Mouse (Mus musculus): ENCODE data around the gene Palld. TPM values are rescaled to one million over a fixed set of nuclear protein-coding genes. Genes with fewer than 3 reads are reported as not detected.

Gene Palld
- polyA plus RNA-seq, 1 experiment from 2014 or later = 70.4 TPM

GRCm38 (mm10) chr8:61558051-61558846, 344.2 kb downstream of the Palld start:
- H3K4me3 ChIP-seq (ENCODE audit: low read length) = no peak overlapping the region
- 83% methylated on average over 12 of the region's 12 CpGs for WGBS
- H3K27ac ChIP-seq (ENCODE audit: low read length) = no peak overlapping the region

DNA sequence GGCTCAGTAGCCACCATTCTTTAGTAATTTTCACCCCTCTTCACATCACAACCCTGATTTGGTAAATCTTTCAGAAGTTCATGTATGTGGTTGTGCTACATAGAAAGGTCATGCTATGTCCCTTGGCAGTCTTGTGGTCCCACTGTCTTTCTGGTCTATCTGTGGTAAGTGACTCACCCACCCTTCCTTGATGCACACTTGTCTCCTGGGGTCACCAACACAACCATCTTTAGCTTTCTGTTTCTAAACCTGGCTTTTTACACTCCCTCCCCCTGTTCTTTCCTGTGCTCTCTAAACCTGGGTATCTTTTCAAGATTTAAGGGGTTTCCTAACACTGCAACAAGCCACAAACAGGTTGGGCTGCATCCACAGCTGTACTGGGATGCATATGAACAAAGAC, 345.5 kb downstream of the Palld start:
- H3K4me3 ChIP-seq (ENCODE audit: low read length) = no peak overlapping the region
- no peaks in the 10 kb centered on the region for H3K27me3 ChIP-seq (replicated peaks; ENCODE audit: control insufficient read depth, insufficient read depth, low read length)
- no peak overlapping the region for H3K4me2 ChIP-seq (ENCODE audit: low read depth, low read length)
- H3K27ac ChIP-seq (ENCODE audit: low read length) = no peak overlapping the region
- H3K4me1 ChIP-seq (ENCODE audit: control insufficient read depth, insufficient read depth, low read length) = no peaks in the 10 kb centered on the region; the same call in 1 of the 2 replicates
- ATAC-seq = no peak
- no peak overlapping the region for H3K9ac ChIP-seq (ENCODE audit: low read depth, low read length)
- no peaks in the 10 kb centered on the region for H3K9me3 ChIP-seq (ENCODE audit: control insufficient read depth, low read length)
- H3K36me3 ChIP-seq (ENCODE audit: control insufficient read depth, insufficient read depth, low read length) = no peaks in the 10 kb centered on the region

More at GRCm38 (mm10) chr8:61558051-61558846, 344.2 kb downstream of the Palld start:
- no peaks in the 10 kb centered on the region for H3K27me3 ChIP-seq (replicated peaks; ENCODE audit: control insufficient read depth, insufficient read depth, low read length)
- no peak for ATAC-seq
- no peaks in the 10 kb centered on the region for H3K9me3 ChIP-seq (ENCODE audit: control insufficient read depth, low read length)
- H3K36me3 ChIP-seq (ENCODE audit: control insufficient read depth, insufficient read depth, low read length) = no peaks in the 10 kb centered on the region
- no peak overlapping the region for H3K9ac ChIP-seq (ENCODE audit: low read depth, low read length)
- no peak overlapping the region for H3K4me2 ChIP-seq (ENCODE audit: low read depth, low read length)
- H3K4me1 ChIP-seq (ENCODE audit: control insufficient read depth, insufficient read depth, low read length) = no peaks in the 10 kb centered on the region; the same call in 1 of the 2 replicates

DNA sequence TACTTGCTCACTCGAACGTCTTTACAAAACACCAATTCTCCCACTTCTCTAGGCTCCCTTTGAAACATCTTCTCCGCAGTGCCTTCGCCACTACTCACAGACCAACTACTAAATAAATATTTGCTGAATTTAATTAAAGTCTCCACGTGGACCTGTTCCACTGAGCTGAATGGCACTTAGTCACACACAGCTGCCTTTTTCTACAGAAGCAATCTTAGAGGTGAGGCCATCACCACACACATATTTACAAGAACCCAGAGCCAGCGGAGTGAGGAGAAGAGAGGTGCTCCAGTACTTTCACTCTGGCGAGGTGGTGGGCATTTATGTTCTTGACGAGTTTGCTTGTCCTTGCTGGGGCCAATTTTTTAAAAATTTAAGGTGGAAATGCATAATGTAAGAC, 346.3 kb downstream of the Palld start:
- H3K27me3 ChIP-seq (replicated peaks; ENCODE audit: control insufficient read depth, insufficient read depth, low read length) = no peaks in the 10 kb centered on the region
- no peaks in the 10 kb centered on the region for H3K36me3 ChIP-seq (ENCODE audit: control insufficient read depth, insufficient read depth, low read length)
- no peak for ATAC-seq
- H3K4me1 ChIP-seq (ENCODE audit: control insufficient read depth, insufficient read depth, low read length) = no peaks in the 10 kb centered on the region; the same call in 1 of the 2 replicates
- no peak overlapping the region for H3K4me3 ChIP-seq (ENCODE audit: low read length)
- H3K9ac ChIP-seq (ENCODE audit: low read depth, low read length) = no peak overlapping the region
- no peaks in the 10 kb centered on the region for H3K9me3 ChIP-seq (ENCODE audit: control insufficient read depth, low read length)
- H3K4me2 ChIP-seq (ENCODE audit: low read depth, low read length) = no peak overlapping the region
- WGBS = 54% methylated on average over 8 of the region's 8 CpGs
- H3K27ac ChIP-seq (ENCODE audit: low read length) = no peak overlapping the region

DNA sequence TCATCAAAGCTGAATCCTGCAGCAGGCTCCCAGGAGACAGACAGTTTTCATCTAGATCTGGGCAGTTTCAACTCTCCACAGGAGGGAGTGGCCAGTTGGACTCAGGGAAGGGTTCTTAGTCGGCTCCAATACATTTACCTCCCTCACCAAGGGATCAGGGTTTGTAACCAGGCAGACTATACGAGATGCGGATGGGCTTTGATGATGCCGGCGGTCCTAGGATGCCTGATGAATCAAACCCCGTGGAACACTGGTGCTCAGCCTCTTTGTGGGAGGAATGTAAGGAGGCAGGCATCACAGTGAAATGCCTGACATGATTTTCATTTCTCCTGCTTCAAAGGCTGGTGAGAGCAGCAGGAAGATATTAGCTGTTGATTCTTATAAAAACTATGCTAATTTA, 347.1 kb downstream of the Palld start:
- no peaks in the 10 kb centered on the region; the same call in 1 of the 2 replicates for H3K4me1 ChIP-seq (ENCODE audit: control insufficient read depth, insufficient read depth, low read length)
- no peak overlapping the region for H3K4me2 ChIP-seq (ENCODE audit: low read depth, low read length)
- H3K27me3 ChIP-seq (replicated peaks; ENCODE audit: control insufficient read depth, insufficient read depth, low read length) = no peaks in the 10 kb centered on the region
- peaks cover 1% of the 10 kb centered on the region for H3K36me3 ChIP-seq (ENCODE audit: control insufficient read depth, insufficient read depth, low read length)
- no peak for ATAC-seq
- 73% methylated on average over 6 of the region's 6 CpGs for WGBS
- no peak overlapping the region for H3K9ac ChIP-seq (ENCODE audit: low read depth, low read length)
- H3K4me3 ChIP-seq (ENCODE audit: low read length) = no peak overlapping the region
- H3K27ac ChIP-seq (ENCODE audit: low read length) = no peak overlapping the region
- H3K9me3 ChIP-seq (ENCODE audit: control insufficient read depth, low read length) = no peaks in the 10 kb centered on the region

DNA sequence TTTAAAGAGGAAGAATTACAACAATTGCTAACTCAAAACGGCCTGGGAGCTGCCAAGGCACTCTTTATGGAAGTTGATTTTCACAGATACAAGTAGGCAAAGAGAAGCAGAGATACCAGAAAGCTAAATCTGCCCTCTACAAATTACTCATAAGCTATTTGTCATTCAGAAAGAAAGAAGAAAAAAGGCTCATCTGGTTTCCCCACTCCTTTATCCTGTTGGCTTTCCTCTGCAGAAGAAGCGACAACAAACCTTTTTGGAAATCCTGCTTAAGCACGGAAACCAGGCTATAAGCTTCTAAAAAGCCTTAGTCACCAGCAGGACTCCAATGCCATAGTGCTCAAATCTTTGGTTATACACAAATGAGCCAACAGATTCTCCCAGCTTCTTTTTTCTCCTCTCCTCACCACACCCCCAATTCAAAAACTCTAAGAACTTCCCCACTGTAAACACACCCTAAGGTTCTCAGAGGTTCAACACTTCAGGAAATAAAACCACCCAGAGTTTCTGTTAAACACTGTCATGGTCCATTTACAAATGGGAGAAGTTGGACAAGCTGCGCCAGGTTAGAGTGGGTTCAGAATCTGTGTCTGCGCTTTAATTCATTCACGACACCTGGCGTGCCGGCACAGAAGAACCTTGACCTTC, 349.6 kb downstream of the Palld start:
- H3K9me3 ChIP-seq (ENCODE audit: control insufficient read depth, low read length) = peaks cover 17% of the 10 kb centered on the region
- peaks cover 20% of the 10 kb centered on the region for H3K36me3 ChIP-seq (ENCODE audit: control insufficient read depth, insufficient read depth, low read length)
- no peak overlapping the region for H3K4me2 ChIP-seq (ENCODE audit: low read depth, low read length)
- no peak for ATAC-seq
- H3K27me3 ChIP-seq (replicated peaks; ENCODE audit: control insufficient read depth, insufficient read depth, low read length) = no peaks in the 10 kb centered on the region
- no peak overlapping the region for H3K4me3 ChIP-seq (ENCODE audit: low read length)
- H3K9ac ChIP-seq (ENCODE audit: low read depth, low read length) = no peak overlapping the region
- 74% methylated on average over 8 of the region's 8 CpGs for WGBS
- no peaks in the 10 kb centered on the region; the same call in 1 of the 2 replicates for H3K4me1 ChIP-seq (ENCODE audit: control insufficient read depth, insufficient read depth, low read length)
- H3K27ac ChIP-seq (ENCODE audit: low read length) = no peak overlapping the region

- 70% methylated on average over 6 of the region's 6 CpGs for WGBS
- H3K4me3 ChIP-seq (ENCODE audit: low read length) = no peak overlapping the region
- no peak overlapping the region for H3K27ac ChIP-seq (ENCODE audit: low read length)
- no peak overlapping the region for H3K9ac ChIP-seq (ENCODE audit: low read depth, low read length)
- peaks cover 20% of the 10 kb centered on the region for H3K36me3 ChIP-seq (ENCODE audit: control insufficient read depth, insufficient read depth, low read length)
- no peaks in the 10 kb centered on the region; the same call in 1 of the 2 replicates for H3K4me1 ChIP-seq (ENCODE audit: control insufficient read depth, insufficient read depth, low read length)
- H3K27me3 ChIP-seq (replicated peaks; ENCODE audit: control insufficient read depth, insufficient read depth, low read length) = no peaks in the 10 kb centered on the region
- ATAC-seq = no peak
- H3K9me3 ChIP-seq (ENCODE audit: control insufficient read depth, low read length) = peaks cover 17% of the 10 kb centered on the region
- no peak overlapping the region for H3K4me2 ChIP-seq (ENCODE audit: low read depth, low read length)
Measured at GRCm38 (mm10) chr8:61552221-61552620, 350.3 kb downstream of the Palld start.

GRCm38 (mm10) chr8:61550006-61550748, 352.3 kb downstream of the Palld start:
- H3K9ac ChIP-seq (ENCODE audit: low read depth, low read length) = no peak overlapping the region
- no peaks in the 10 kb centered on the region for H3K27me3 ChIP-seq (replicated peaks; ENCODE audit: control insufficient read depth, insufficient read depth, low read length)
- H3K4me2 ChIP-seq (ENCODE audit: low read depth, low read length) = no peak overlapping the region
- WGBS = 65% methylated on average over 27 of the region's 27 CpGs
- H3K27ac ChIP-seq (ENCODE audit: low read length) = no peak overlapping the region
- no peak overlapping the region for H3K4me3 ChIP-seq (ENCODE audit: low read length)
- no peaks in the 10 kb centered on the region for H3K4me1 ChIP-seq (ENCODE audit: control insufficient read depth, insufficient read depth, low read length)
- peaks cover 20% of the 10 kb centered on the region for H3K36me3 ChIP-seq (ENCODE audit: control insufficient read depth, insufficient read depth, low read length)
- ATAC-seq = no peak
- peaks cover 17% of the 10 kb centered on the region for H3K9me3 ChIP-seq (ENCODE audit: control insufficient read depth, low read length)

DNA sequence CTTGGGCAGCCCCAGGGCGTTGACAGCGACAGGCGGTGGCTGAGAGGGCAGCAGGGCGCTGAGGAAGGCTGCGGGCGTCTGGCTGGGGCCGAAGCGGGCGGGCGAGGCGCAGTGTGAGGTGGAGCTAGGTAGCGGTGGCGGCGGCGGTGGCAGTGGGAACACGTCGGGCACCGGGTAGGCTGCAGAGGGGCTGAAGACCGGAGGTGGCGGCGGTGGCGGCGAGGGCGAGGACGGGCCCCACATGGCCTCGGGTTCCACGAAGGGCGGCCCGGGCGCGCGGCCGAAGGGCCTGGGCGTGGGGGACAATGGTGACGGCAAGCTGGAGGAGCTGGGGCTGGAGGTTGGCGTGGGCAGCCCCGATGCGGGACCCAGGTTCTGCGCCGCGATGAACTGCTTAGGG, 352.9 kb downstream of the Palld start:
- 83% methylated on average over 41 of the region's 41 CpGs for WGBS

GRCm38 (mm10) chr8:61539828-61540500, 362.5 kb downstream of the Palld start:
- peak; percentile 58 for ATAC-seq
- H3K36me3 ChIP-seq (ENCODE audit: control insufficient read depth, insufficient read depth, low read length) = 0 out of 2 replicates have a peak, but pooled peaks cover 4% of the 10 kb centered on the region
- no peaks in the 10 kb centered on the region for H3K9me3 ChIP-seq (ENCODE audit: control insufficient read depth, low read length)
- WGBS = 44% methylated on average over 7 of the region's 7 CpGs
- H3K4me1 ChIP-seq (ENCODE audit: control insufficient read depth, insufficient read depth, low read length) = no peaks in the 10 kb centered on the region
- H3K4me2 ChIP-seq (ENCODE audit: low read depth, low read length) = no peak overlapping the region
- H3K27ac ChIP-seq (ENCODE audit: low read length) = no peak overlapping the region
- no peaks in the 10 kb centered on the region for H3K27me3 ChIP-seq (replicated peaks; ENCODE audit: control insufficient read depth, insufficient read depth, low read length)
- H3K4me3 ChIP-seq (ENCODE audit: low read length) = no peak overlapping the region
- no peak overlapping the region for H3K9ac ChIP-seq (ENCODE audit: low read depth, low read length)

More for the DNA sequence above, 352.9 kb downstream of the Palld start:
- no peak overlapping the region for H3K4me2 ChIP-seq (ENCODE audit: low read depth, low read length)
- H3K9me3 ChIP-seq (ENCODE audit: control insufficient read depth, low read length) = peaks cover 17% of the 10 kb centered on the region
- H3K9ac ChIP-seq (ENCODE audit: low read depth, low read length) = no peak overlapping the region
- no peaks in the 10 kb centered on the region for H3K27me3 ChIP-seq (replicated peaks; ENCODE audit: control insufficient read depth, insufficient read depth, low read length)
- ATAC-seq = no peak
- no peak overlapping the region for H3K27ac ChIP-seq (ENCODE audit: low read length)
- H3K36me3 ChIP-seq (ENCODE audit: control insufficient read depth, insufficient read depth, low read length) = peaks cover 20% of the 10 kb centered on the region
- H3K4me1 ChIP-seq (ENCODE audit: control insufficient read depth, insufficient read depth, low read length) = no peaks in the 10 kb centered on the region
- H3K4me3 ChIP-seq (ENCODE audit: low read length) = no peak overlapping the region
